Mouse (Mus musculus) embryonic facial prominence, embryonic 15.5 days (tissue): Measurements from ENCODE around the gene Apoe. TPM values are rescaled to one million over a fixed set of nuclear protein-coding genes. Genes with fewer than 3 reads are reported as not detected.

Experiments
- ATAC-seq: fragments of 200-750 bp; cut with Nextera tagmentation; 2 replicates; pipeline ENCODE4 v1.8.0; 2017; ENCODE audit warnings: low read depth, moderate TSS enrichment; ENCODE audit not compliant: insufficient number of reproducible peaks, low FRiP score, low TSS enrichment
- H3K27ac ChIP-seq: fragments of 300-500 bp; sonication (generic); replicated peaks from 2 replicates; pipeline ENCODE4 v1.5.1; 2015; ENCODE audit warnings: mild to moderate bottlenecking, inconsistent platforms
- H3K27me3 ChIP-seq: fragments of 300-500 bp; sonication (generic); 2 replicates; pipeline ENCODE4 v1.6.1; 2015; ENCODE audit warnings: inconsistent platforms
- H3K36me3 ChIP-seq: fragments of 300-500 bp; sonication (generic); 2 replicates; pipeline ENCODE4 v1.6.1; 2015; ENCODE audit warnings: mild to moderate bottlenecking, inconsistent platforms
- H3K4me1 ChIP-seq: fragments of 300-500 bp; sonication (generic); 2 replicates; pipeline ENCODE4 v1.6.1; 2015; ENCODE audit warnings: inconsistent platforms
- H3K4me2 ChIP-seq: fragments of 300-500 bp; sonication (generic); replicated peaks from 2 replicates; pipeline ENCODE4 v1.6.1; 2015; ENCODE audit warnings: mild to moderate bottlenecking, inconsistent platforms
- H3K4me3 ChIP-seq: fragments of 300-500 bp; sonication (generic); replicated peaks from 2 replicates; pipeline ENCODE4 v1.5.1; 2015; ENCODE audit warnings: mild to moderate bottlenecking, inconsistent platforms
- H3K9ac ChIP-seq: fragments of 300-500 bp; sonication (generic); 2 replicates; pipeline ENCODE4 v1.6.1; 2015; ENCODE audit warnings: inconsistent platforms
- H3K9me3 ChIP-seq: fragments of 300-500 bp; sonication (generic); replicated peaks from 2 replicates; pipeline ENCODE4 v1.6.1; 2016; ENCODE audit warnings: inconsistent platforms
- WGBS: fragments of 180-500 bp; shearing (Covaris S2); methylation state at CpG from one replicate; pipeline ENCODE4 v1.1.7; 2015; 5-methylcytosine and 5-hydroxymethylcytosine counted together
- polyA plus RNA-seq: library from polyadenylated mRNA; unstranded; fragments of >200 nt; fragmentation: Nextera tagmentation; extraction: Ambion mirVana; gene quantifications from 2 replicates; pipeline ENCODE4 v1.2.1, GENCODE M21; 2015

The Apoe gene
- polyA plus RNA-seq, 1 experiment from 2014 or later: 442 TPM

- Histone ChIP-seq H3K36me3 (no peaks in the 10 kb centered on the region), H3K4me2 (no peak within 1 kb of the TSS), H3K9me3 (no peaks in the 10 kb centered on the region), H3K27ac (no peak within 1 kb of the TSS), H3K9ac (no peak within 1 kb of the TSS), H3K4me3 (no peak within 1 kb of the TSS), H3K27me3 (no peaks in the 10 kb centered on the region), H3K4me1 (no peaks in the 10 kb centered on the region)
- no peak for ATAC-seq
- WGBS: 60% methylated on average over 8 of the region's 8 CpGs
These were observed 21.1 kb downstream of the Apoe start, which contains the start of gene Apoc2 for GRCm38 (mm10) chr7:19677872-19678271. Gene Apoc2 (minus strand): TSS chr7:19677941.

- no peak overlapping the region for H3K27ac ChIP-seq
- no peaks in the 10 kb centered on the region for H3K4me1 ChIP-seq
- H3K9me3 ChIP-seq: no peaks in the 10 kb centered on the region
- H3K9ac ChIP-seq: no peak overlapping the region
- WGBS: 62% methylated on average over 1 of the region's 1 CpGs
- no peaks in the 10 kb centered on the region for H3K36me3 ChIP-seq
- H3K4me2 ChIP-seq: no peak overlapping the region
- no peaks in the 10 kb centered on the region for H3K27me3 ChIP-seq
- no peak for ATAC-seq
- no peak overlapping the region for H3K4me3 ChIP-seq
These were observed 22.3 kb downstream of the Apoe start for GRCm38 (mm10) chr7:19676662-19677061.

- Histone ChIP-seq H3K27ac (no peak overlapping the region), H3K27me3 (no peaks in the 10 kb centered on the region), H3K4me1 (no peaks in the 10 kb centered on the region), H3K9ac (no peak overlapping the region), H3K4me2 (no peak overlapping the region), H3K9me3 (no peaks in the 10 kb centered on the region), H3K4me3 (no peak overlapping the region), H3K36me3 (no peaks in the 10 kb centered on the region)
- no peak for ATAC-seq
- WGBS: 83% methylated on average over 10 of the region's 10 CpGs
These were observed 23.2 kb downstream of the Apoe start for GRCm38 (mm10) chr7:19675824-19676223.

- no peaks in the 10 kb centered on the region for H3K27me3 ChIP-seq
- H3K4me2 ChIP-seq: no peak overlapping the region
- no peak overlapping the region for H3K4me3 ChIP-seq
- ATAC-seq: no peak
- H3K27ac ChIP-seq: no peak overlapping the region
- no peaks in the 10 kb centered on the region for H3K9me3 ChIP-seq
- H3K36me3 ChIP-seq: no peaks in the 10 kb centered on the region
- WGBS: 57% methylated on average over 14 of the region's 14 CpGs
- H3K9ac ChIP-seq: no peak overlapping the region
- peaks cover 6% of the 10 kb centered on the region for H3K4me1 ChIP-seq
These were observed 25.8 kb downstream of the Apoe start for GRCm38 (mm10) chr7:19673083-19673699.

GRCm38 (mm10) chr7:19671511-19671910 lies 27.5 kb downstream of the Apoe start:
- H3K9me3 ChIP-seq: no peaks in the 10 kb centered on the region
- no peak overlapping the region for H3K27ac ChIP-seq
- no peak overlapping the region for H3K4me2 ChIP-seq
- H3K4me3 ChIP-seq: no peak overlapping the region
- WGBS: 60% methylated on average over 10 of the region's 10 CpGs
- ATAC-seq: no peak
- H3K9ac ChIP-seq: no peak overlapping the region
- no peaks in the 10 kb centered on the region for H3K27me3 ChIP-seq
- no peaks in the 10 kb centered on the region for H3K36me3 ChIP-seq
- H3K4me1 ChIP-seq: peaks cover 6% of the 10 kb centered on the region

GRCm38 (mm10) chr7:19668947-19669721 lies 29.9 kb downstream of the Apoe start:
- Histone ChIP-seq H3K4me2 (peak overlapping the region; percentile 37), H3K9ac (peak overlapping the region; percentile 37; the same call in 1 of the 2 replicates), H3K27me3 (no peaks in the 10 kb centered on the region), H3K4me1 (peaks cover 13% of the 10 kb centered on the region), H3K36me3 (no peaks in the 10 kb centered on the region), H3K27ac (peak overlapping the region; percentile 71; the same call in 1 of the 2 replicates), H3K9me3 (no peaks in the 10 kb centered on the region), H3K4me3 (peak overlapping the region; percentile 11; the same call in 1 of the 2 replicates)
- 4% methylated on average over 10 of the region's 10 CpGs for WGBS
- peak; percentile 68 for ATAC-seq

GRCm38 (mm10) chr7:19667434-19667833 lies 31.6 kb downstream of the Apoe start:
- no peak overlapping the region for H3K27ac ChIP-seq
- no peaks in the 10 kb centered on the region for H3K27me3 ChIP-seq
- H3K36me3 ChIP-seq: no peaks in the 10 kb centered on the region
- no peak overlapping the region for H3K4me2 ChIP-seq
- no peak for ATAC-seq
- no peak overlapping the region for H3K4me3 ChIP-seq
- no peak overlapping the region for H3K9ac ChIP-seq
- no peaks in the 10 kb centered on the region for H3K9me3 ChIP-seq
- WGBS: 77% methylated on average over 2 of the region's 2 CpGs
- H3K4me1 ChIP-seq: peaks cover 21% of the 10 kb centered on the region

- no peak for ATAC-seq
- no peak overlapping the region for H3K4me2 ChIP-seq
- peaks cover 21% of the 10 kb centered on the region for H3K4me1 ChIP-seq
- no peaks in the 10 kb centered on the region for H3K9me3 ChIP-seq
- no peak overlapping the region for H3K9ac ChIP-seq
- no peaks in the 10 kb centered on the region for H3K27me3 ChIP-seq
- H3K27ac ChIP-seq: no peak overlapping the region
- WGBS: 67% methylated on average over 3 of the region's 3 CpGs
- H3K4me3 ChIP-seq: no peak overlapping the region
- H3K36me3 ChIP-seq: peaks cover 3% of the 10 kb centered on the region; the same call in 1 of the 2 replicates
These were observed 32.2 kb downstream of the Apoe start for GRCm38 (mm10) chr7:19666750-19667149.

GRCm38 (mm10) chr7:19664955-19665841 lies 33.8 kb downstream of the Apoe start, which contains the start of gene Clptm1:
Gene Clptm1 (minus strand): TSS chr7:19665033.
- H3K27ac ChIP-seq: peak within 1 kb of the TSS; percentile 99
- H3K27me3 ChIP-seq: no peaks in the 10 kb centered on the region
- H3K9ac ChIP-seq: peak within 1 kb of the TSS; percentile 97
- H3K4me1 ChIP-seq: peaks cover 21% of the 10 kb centered on the region
- under 1% methylated on average over 53 of the region's 63 CpGs for WGBS
- no peaks in the 10 kb centered on the region for H3K9me3 ChIP-seq
- H3K4me3 ChIP-seq: peak within 1 kb of the TSS; percentile 99
- H3K36me3 ChIP-seq: peaks cover 5% of the 10 kb centered on the region; the same call in 1 of the 2 replicates
- ATAC-seq: peak; percentile 88
- H3K4me2 ChIP-seq: peak within 1 kb of the TSS; percentile 67

GRCm38 (mm10) chr7:19664455-19664954 lies 34.5 kb downstream of the Apoe start:
- under 1% methylated on average over 32 of the region's 37 CpGs for WGBS
- peak overlapping the region; percentile 97 for H3K9ac ChIP-seq

More at GRCm38 (mm10) chr7:19664455-19664954, 34.5 kb downstream of the Apoe start:
- Histone ChIP-seq H3K27me3 (no peaks in the 10 kb centered on the region), H3K9me3 (no peaks in the 10 kb centered on the region), H3K36me3 (peaks cover 11% of the 10 kb centered on the region), H3K4me3 (peak overlapping the region; percentile 99), H3K4me2 (peak overlapping the region; percentile 67), H3K4me1 (peaks cover 21% of the 10 kb centered on the region), H3K27ac (peak overlapping the region; percentile 75)
- ATAC-seq: peak; percentile 45
